Mouse (Mus musculus) kidney, adult 8-10 months (tissue): Measurements from ENCODE around the gene Stxbp4.

Experiments used
- DNase-seq, 2 experiments: peaks; one replicate each; pipeline ENCODE4 v3.0.0; 2022

The Stxbp4 gene

DNA sequence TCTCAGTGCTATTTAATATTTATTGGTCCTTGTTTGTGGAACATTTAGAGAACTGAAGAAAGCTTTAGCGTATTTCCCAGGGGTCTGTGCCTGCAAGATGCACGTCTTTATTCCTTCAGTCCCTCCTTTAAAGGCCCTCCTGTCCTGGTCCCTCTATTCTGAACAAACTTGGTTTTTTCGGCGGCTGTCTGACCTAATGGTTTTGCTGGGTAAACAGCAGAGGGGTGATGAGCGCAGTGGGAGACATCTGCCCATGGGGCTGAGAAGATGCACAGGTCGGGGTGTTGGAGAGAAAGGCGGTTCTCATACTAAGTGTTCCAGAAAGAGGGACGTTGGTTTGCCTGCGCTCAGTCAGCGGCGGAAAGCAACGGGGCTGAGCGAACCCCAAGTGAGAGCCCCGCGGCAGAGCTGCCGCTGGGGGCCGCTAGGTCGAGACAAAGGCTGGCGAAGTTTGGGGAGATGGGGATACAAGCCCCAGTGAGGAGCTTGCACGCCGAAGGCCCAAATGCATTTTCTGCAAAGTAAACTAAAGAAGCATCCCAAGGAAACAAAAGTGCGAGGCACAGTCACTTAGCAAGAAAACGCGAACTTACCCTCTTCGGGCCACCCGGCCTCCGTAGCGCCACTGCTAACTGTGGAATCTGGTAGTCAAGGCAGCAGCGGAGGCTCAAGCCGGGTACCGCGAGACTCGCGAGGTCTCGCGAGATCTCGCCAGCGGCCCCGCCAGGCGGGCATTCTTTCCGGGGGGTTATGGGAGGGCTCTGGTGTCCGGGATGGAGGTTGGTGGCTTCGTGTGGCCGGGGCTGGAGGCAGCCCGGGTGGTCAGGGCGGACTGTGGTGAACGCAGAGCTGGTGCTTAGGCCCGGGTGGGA is at the start of gene Stxbp4, which contains the start of gene Cox11:
Gene Stxbp4, minus strand, starts transcription at position 645 of the 872 bp plus-strand sequence.
Gene Cox11, plus strand, starts transcription at position 734 of the 872 bp plus-strand sequence.
- DNase-seq, result peak; percentile 92 to 93

DNA sequence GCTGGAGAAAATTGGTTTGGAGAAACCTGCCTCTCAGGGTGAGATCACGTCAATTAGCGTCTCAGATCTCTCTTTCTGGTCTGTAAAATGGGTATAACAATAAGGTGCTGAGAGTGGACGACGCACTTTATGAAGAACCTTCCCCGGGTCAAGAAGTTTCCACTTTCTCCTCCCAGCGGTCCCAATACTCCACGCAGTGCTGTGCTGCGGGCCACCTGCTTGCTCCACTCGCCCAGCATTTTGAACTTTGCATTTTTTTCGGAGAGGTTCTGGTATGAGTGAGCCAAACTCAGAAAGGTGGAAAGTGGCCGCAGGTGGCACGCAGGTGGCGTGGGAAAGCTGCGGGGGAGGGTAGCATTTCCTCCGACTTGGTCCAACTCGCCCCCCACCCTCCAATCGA is 49.2 kb upstream of the Stxbp4 start:
- DNase-seq, result no peak

DNA sequence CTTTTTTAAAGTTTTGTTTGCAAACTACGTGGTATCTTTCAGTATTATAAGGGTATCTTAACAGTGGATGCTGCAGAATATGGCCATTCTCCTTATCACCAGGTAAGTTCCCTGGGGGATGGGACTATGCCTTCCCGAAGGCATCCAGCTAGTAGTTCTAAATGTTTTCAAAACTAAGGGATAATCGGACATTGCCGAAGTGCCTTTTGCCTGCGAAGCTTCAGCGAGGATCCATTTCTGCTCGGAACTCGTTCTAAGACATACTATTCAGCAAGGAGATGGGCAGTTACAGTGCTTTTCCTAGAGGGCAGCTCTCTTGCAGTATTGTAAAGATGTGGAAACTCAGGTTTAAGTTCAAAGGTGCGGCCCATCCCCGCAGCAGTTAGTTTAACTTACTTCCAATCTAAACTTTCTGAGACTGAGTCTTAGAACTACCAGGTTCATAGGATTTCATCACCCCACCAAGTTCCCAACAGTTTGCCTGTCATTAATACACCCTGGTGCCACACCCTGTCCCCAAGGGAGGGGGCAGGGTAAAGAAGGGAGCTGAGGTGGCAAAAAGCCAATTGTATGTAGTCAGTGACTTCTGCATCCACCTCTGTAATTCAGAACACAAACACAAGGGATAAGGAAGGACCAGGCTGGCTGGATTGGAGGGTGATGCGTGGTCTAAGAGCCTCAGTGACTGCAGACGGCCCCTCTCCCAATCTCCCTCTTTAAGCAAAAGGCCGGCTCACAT is 48.6 kb upstream of the Stxbp4 start:
- DNase-seq, result peak in 1 of 2 experiments; percentile 4

DNA sequence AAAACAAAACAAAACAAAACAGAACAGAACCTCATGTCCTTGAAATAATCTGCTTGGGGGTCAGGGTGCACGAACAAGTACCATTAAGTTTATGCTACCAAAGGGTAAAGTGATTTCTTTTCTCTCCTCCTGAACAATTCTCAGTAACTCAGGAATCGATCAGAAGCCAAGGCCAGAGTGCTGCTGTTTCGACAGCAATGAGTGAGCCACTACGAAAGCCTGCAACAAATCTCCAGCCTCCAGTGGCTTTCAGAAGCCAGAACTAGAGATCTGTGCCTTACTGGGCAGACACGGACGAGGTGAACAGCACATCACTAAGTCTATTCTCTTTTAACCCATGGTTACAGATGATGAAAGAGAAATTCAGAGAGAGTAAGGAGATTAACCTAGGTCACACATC is 47.3 kb upstream of the Stxbp4 start:
- DNase-seq, result no peak

DNA sequence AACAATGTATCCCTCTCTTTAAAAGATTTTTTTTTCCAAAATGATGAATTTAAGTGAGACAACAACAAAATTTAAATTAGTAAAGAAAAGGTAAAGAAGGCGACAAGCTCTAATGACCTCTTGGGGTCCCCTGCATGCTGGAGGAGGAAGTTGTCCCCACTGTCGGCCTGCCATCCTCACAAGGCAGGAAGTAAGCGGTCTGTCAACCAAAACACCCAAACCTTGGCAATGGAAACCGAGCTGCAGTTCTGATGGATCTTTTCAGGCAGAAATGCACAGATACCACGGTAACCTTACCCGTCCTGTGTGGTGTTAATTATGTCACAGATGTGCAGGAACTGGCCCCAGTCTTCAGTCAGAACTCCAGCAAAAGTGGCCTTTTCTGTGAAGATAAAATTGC is 46.9 kb upstream of the Stxbp4 start:
- DNase-seq, result no peak

DNA sequence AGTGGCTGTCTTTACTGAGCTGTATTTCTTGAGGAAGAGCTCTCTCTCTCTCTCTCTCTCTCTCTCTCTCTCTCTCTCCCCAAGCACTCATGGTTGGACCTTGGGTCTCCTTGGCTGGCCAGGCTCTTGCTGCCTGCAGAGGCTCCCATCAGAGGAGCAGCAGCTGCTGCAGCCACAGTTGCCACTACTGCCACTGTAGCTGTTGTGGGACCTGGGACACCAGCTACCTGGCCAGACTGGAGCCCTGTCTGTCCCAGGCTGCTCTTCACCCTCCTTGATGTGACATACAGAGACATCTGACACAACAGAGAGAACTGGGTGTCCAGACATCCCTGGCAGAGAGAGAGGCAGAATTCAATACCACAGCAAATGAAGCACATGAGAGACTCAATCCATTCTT is 43.3 kb upstream of the Stxbp4 start:
- DNase-seq, result no peak

DNA sequence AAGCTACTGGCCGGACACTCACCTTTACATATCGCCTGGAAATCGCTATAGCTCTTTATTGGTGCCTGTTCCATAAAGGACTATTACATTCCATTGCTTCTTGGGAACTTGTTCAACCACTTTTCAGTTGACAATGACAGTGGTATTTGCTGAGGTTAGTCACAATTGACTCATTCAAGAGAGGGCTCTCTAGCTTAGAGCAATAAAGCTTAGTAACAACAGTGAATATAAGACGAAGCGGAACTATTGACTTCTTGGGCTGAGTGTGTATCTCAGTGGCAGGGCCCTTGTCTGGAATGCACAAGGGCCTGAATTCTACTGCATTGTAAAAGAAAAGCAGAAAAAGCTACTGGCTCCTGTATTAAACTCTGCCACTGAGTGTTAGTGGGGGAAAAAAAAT is 40.7 kb upstream of the Stxbp4 start:
- no peak for DNase-seq

DNA sequence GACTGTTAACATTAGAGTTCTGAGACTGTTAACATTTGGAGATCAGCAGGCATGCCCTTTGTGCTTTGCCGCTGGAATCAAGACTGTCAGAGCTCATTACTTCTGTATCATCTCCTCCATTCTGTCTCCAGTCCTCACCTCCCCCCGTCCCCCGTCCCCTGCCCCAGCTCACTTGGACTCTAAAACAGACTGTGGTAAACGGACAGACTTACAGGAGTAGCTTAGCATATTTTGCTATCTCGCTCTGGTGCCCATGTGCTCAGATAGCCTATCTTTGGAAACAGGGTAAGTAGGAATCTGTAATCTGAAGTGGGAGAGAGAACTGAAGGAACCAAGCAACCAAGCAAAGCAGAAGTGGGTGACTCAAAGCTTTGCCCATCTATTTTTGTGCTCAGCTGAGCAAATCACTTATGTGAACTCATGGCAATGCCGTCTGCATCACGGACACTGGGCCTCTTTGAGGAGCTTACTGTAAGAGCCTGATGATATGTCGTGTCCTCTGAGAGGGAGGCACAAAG is 39.9 kb upstream of the Stxbp4 start:
- no peak for DNase-seq

DNA sequence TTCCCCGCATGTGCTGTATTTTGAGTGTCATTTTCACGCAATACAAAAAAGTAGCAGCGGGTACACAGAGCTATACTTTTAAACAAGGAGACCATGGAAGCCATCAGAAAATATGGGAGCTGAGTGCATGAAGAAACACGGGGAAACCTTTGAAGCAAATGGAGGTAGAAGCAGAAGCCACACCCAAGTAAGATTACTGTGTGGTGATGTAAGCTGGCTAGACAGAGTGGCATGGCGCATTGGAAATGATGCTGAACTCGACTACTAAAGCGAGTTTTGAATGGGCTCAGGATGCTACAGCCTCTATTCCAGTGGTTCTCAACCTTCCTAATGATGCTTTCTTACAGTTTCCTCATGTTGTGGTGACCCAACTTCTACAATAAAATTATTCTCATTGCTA is 39.1 kb upstream of the Stxbp4 start:
- DNase-seq, result no peak

DNA sequence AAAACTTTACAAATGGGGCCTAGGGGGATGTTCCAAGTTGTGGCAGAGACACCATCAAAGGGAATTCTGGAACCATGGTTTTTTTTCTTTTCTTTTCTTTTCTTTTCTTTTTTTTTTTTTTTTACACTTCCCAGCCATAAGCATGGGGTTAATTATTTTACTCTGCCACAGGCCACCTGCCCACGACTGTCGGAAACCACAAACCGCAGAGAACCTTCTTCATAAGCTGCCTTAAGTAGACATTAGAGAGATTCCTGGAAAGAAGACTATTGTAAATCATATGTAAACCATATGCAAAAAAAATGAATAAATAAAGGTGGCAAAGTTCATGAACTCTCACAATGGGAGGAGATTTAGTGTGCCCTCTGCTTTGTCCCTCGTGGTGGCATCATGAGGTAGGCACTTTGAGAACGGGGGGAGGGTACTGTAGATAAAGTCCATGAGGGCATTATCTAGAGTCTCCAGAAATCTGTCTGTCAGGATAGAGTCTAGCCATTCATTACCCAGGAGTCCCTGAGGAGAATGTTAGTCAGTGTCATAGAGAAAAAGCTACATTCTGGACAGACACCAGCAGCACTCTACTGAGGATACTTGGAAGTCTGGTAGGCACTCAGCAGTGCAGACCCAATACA is 37.7 kb upstream of the Stxbp4 start:
- no peak for DNase-seq

DNA sequence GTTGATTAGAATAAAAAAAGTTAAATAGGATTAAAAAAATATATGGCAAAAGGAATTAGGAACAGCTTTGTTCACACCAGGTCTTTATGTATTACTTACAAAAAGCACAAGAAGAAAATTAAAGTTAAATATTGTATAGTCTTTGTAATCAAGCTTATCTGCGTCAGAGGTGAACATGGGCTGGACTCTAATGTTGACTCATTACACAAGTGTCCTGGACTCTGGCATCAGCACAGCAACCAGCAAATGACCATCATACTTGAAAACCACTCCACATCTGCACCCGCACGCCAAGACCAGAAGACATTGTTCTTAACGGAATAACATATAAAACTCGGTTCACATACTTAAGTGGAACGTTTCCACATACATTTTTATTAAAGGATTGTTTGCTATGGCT is 29.4 kb upstream of the Stxbp4 start:
- no peak for DNase-seq

DNA sequence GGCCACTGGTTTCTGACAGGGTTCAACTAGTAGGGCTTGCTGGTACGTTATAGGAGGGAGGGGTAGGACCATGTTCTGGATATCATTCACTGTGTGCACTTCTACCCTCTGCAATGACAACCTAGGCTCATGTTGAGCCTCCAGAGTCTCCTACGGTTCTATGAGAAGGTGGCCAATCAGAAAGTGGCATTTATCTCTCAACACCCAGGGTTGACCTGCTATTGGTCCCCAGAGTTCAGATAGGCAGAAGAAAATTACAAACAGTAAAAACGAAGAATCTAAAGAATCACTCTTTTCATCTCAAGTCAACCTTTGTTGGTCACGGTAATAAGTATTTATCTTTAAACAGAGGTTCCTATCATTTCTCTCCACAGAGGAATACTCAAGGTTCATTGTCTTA is 29.0 kb upstream of the Stxbp4 start:
- DNase-seq, result no peak

DNA sequence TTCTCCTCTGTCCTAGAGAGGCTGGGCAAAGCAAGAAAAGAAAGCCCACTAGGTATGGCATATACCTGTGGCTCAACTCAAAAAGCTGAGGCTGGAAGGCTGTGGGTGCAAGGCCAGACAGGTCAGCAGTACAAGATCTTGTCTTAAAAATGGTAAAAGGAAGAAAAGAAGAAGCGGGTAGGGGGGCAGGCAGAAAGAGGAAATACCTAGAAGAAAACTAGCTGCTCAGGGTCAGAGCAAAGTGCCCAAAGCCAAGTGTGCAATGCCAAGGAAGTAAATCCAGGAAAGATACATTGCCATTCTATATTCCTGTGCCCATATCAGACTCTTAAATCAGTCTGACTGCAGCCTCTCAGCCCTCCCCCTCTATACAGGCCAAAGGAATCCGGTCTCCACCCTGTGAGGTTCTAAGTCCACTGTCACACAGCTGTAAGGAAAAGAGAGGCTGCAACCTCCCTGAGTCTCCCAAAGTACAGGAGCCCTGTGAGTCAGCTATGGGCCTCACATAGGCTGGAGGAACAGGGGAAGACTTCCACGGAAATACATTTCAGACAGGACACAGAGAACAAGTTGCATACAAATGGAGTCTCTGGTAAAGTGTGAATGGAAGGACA is 28.4 kb upstream of the Stxbp4 start:
- no peak for DNase-seq

DNA sequence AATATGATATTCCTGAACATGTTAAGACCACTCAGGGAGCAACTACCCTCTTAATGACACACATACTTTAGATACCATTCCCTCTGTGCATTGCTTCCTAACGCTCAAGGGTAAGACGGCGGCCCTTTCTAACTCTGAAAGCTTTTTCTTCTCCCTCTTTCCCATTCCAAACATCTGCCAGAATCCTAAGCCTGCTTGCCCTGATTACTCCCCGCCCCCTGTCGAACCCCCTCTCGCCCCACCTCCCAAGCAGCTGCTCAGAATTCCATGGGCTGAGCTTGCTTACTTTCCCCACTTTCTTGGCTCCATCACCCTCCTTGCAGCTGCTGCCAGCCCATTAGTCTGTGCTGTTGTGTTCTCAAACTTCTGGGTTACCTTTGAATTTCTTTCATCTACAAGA is 27.3 kb upstream of the Stxbp4 start:
- DNase-seq, result no peak

DNA sequence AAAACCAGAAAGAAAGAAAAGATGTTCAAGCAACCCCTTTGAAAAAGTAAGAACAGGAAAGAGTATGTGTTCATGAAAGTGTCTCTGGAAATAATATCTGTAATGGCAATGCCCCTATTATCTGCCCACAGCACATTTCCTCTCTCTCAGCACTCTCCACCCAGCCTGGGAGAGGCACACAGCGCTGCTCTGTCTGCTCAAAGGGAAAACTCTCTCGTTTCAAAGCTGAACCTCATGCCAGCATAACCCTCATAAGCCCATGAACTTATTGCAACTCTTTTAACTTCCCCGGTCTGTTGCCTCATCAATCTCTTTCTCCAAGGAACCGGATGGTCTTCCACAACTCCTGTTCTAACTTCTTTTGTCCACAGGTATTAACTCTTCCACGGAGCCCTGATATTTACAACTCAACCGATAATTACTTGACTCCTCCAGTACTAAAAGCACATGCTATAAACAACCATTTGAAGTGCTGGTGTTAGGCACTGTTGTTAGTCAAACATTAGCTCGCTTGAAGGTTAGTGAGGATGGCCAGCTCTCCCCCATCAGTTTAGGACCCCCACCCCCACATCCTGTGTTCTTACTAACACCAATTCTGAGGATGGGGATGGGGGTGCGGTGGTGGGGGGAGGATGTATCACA is 26.6 kb upstream of the Stxbp4 start:
- no peak for DNase-seq

DNA sequence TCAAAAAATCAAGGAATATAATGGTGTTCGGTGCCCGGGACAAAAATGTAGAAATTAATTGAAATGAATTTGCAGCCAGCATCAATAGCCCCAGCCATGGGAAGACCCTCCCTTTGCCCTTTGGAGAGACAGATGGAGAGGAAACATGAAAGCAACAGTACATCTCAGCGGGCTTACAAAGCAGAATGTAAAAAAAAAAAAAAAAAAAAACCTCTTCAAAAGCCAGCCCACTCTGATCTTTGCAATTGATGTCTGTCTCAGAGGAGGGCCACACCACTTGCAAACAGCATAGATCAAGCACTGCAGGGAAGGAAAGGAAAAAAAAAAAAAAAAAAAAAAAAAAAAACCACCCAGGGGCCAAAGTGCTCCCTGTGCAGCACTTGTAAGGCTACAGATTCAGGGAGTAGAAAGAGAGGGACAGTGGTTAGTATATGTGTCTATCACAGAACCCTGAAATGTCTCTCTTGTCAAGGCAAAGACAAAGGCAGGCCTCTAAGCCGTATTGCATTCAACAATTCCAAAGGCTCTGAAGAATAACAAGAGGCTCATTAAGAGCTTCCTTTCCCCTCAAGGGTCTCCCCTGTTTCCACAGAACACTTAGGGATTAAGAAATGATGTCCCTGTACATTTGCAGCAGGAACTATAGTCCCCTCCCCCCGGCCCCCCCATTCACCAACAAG is 25.9 kb upstream of the Stxbp4 start:
- no peak for DNase-seq

DNA sequence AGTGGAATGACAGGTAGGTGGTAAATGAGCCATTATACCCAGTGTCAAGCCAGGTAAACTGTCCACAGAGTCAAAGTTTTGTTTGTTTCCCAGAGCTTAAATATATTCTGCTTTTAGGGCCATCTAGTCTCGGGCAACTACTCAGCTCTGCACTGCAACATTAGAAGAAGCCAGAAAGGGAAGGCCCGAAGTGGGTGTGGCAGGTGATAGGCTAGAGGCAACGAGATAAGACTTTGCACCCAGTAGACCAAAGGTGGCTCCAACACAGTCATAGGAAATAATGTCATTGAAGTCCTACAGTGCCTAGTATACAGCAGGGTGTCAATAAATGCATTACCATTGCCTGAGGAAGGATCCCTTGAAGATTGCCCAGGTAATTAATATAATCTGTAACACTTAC is 25.2 kb upstream of the Stxbp4 start:
- no peak for DNase-seq

DNA sequence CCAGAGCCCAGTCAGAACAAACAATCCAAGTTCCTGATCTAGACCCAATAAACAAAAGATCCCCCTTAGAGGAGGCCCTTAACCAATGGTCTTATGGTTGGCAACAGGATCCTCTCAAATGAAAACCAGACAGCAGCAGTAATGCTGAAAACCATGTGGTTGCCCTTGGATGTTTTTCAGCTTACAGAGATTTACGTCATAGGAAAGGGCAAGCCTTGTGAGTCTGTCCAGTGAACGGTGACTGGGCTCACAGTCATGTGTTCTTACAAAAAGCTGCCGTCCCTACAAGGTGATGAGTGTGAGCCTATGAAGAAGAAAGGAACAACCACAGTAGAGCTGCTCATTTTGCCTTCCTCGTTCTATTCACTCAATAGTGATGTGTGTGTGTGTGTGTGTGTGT is 22.8 kb upstream of the Stxbp4 start:
- DNase-seq, result no peak

DNA sequence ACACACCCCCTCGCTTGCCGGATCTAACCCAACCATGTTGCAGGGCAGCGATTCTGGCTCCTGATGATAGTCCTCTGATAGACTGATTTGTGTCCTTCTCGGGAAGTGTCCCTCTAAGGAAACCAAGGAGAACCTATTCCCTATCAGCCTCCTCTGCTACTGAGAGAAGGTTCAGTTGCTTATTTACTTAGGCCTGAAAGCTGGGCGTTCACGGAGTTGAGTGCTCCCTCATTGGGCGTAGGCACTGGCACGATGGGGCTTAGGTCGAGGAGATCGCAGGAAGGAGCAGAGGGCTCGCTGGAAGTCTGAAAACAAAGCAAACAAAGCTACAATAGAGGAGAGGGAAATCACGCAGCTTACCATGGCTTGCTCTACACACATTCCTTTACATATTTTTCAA is 19.6 kb upstream of the Stxbp4 start:
- no peak for DNase-seq

DNA sequence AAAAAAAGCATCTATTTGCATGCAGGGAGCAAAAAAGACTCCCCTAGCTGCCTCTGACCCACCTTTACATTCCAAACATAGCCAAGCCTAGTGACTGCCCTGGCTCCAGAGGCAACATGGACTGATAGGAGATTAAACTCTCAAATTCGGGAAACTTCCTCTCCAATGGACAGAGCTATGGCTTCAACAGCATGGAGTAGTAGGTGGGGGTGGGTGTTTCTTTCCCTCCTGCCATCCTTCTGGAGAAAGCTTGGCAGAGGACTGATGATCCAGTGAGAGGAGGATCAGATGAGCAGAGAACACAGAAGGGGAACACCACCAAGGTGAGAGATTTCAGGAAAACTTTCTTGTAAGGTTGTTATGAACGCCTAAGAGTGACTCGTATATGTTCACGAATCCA is 14.7 kb upstream of the Stxbp4 start:
- DNase-seq, result no peak

DNA sequence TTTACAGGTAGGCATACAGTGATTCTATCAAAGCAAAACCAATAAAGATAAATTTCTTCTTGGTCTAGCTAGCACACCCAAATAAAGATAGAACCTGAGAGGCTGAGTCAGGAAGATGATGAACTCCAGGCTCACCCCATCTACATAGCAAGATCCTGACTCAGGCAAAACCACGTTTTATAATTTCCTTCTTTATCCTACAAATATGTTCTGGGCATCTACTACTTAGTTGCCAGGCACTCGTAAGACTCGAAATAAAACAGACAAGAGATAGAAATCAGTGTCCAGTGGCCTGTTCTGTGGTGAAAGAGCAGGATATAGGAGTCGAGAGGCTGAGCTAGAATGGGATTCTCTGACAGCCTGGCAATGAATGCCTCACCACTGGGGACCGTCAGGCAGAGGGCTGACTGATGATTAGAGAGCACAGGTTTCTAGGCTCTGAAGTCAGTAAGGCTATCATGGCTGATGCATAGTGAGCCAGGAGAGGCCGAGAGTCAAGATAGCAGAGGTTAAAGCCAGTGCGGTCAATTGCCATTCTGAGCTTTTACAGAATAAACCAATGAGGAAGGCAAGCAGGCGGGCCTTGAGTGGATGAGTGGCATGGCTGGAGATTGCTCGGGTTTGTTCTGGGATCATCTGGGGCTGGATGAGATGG is 12.5 kb upstream of the Stxbp4 start:
- no peak for DNase-seq
